Mouse (Mus musculus) cerebellum, adult (tissue): ENCODE measurements around the gene Hbb-bh1.
"Not testable (repeated sequence)": the region's sequence is repeated elsewhere in the genome, so short reads cannot be mapped to it uniquely, and the experiment has no call there.

Source experiments
- ATAC-seq: cut with Nextera tagmentation; 2 replicates; pipeline ENCODE4 v1.9.2; 2017; ENCODE audit warnings: mild to moderate bottlenecking, moderate library complexity, mixed read lengths; ENCODE audit not compliant: insufficient number of reproducible peaks, low FRiP score, low TSS enrichment

Hbb-bh1 gene

GRCm38 (mm10) chr7:103843034-103843433, at the start of gene Hbb-bh1:
Gene Hbb-bh1, minus strand, starts transcription at chr7:103843164.
- ATAC-seq, result no peak

DNA sequence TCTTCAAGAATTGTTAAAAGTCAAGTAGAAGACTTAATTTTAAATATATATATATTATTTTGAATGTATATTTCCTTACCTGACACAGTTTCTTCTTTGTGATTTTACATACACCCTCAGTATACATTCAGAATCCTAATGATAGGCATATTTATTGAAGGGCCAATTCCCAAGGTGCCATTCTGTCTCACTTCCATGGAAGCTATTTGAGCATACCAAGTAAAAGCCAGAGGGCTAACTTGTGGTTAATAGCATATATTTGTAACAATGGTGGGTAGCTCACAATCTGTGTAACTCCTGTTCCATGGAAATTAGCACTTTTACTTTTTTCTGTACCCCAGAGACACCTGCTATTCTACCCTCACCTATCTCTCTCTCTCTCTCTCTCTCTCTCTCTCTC, 43.2 kb upstream of the Hbb-bh1 start, which contains the start of gene Olfr66:
Gene Olfr66, minus strand, starts transcription at position 101 of the 400 bp plus-strand sequence.
- ATAC-seq, result no peak

GRCm38 (mm10) chr7:103877093-103877492, 34.1 kb upstream of the Hbb-bh1 start:
- ATAC-seq, result no peak

- no peak for ATAC-seq
Measured at GRCm38 (mm10) chr7:103874451-103874850, 31.5 kb upstream of the Hbb-bh1 start.

DNA sequence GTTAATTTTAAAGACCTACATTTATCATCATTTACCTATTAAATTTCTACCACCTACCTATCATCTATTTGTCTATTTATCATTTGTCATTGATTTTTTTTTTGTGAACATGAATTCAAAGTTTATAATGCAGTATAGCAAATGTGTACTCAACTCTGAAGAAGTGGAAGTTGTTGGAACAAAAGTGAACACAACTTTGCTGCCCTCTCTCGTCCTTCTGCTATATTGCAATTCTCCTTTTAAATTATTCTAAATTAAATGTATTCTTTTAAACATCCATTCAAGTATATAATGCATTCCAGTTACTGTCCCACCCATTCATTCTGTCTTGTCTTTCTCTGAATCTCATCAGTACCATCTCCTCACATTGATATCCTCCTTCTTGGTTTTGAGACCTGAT, 30.1 kb upstream of the Hbb-bh1 start:
- no peak for ATAC-seq

DNA sequence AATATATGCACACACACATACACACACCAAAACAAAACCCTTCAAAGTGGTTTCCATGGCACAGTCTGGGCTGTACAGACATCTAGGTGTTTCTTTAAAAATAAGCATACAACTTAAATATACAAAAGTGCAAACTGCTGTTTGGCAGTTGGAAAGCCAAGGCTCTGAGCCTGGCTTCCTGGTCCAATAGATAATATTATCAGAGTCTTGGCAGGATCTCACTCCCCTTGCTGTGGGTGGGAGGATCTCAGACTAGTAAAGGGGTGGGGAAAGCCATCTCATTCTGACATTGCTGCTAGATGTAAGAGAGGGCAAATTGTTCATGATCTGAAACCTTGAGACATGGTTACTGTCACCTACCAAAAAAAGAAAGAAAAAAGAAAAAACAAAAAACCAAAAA, 27.7 kb upstream of the Hbb-bh1 start:
- no peak for ATAC-seq

GRCm38 (mm10) chr7:103865716-103866115, 22.8 kb upstream of the Hbb-bh1 start:
- ATAC-seq, result no peak

GRCm38 (mm10) chr7:103861531-103861930, 18.6 kb upstream of the Hbb-bh1 start:
- ATAC-seq, result no peak

DNA sequence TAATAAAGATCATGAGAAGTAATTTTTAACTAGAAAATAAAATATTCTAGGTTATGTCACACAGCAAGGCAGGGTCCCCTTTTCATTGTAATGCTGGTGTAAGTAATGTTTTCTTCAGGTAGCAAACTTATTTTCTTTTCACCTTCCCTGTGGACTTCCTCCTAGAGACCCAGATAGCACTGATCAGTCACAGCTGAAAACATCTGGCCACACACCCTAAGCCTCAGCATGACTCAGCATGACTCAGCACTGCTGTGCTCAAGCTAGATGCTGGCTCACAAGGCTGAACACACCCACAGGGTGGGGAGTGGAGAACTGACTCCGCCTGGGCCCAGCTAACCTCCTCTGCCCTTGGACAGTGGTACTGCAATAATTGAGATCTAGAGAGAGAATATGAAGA, 17.9 kb upstream of the Hbb-bh1 start:
- ATAC-seq, result no peak

GRCm38 (mm10) chr7:103859076-103859475, 16.1 kb upstream of the Hbb-bh1 start:
- no peak for ATAC-seq

DNA sequence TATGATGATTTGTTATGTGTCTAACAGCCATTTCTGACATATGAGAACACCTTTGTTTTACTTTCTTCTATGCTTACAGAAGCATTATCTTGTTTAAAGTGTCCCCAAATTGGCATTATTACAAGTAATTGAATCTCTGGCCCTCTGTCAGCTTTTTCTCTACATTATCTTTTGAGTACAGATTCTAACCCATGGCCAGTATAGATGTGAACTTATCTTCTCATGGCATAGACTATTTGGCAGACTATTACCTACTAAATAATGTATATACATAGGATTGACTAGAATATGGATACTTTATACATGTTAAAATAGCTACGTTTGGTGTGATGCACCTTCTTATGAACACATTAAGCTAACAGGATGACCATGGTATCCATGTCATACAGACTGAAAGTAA, 11.7 kb upstream of the Hbb-bh1 start:
- no peak for ATAC-seq

DNA sequence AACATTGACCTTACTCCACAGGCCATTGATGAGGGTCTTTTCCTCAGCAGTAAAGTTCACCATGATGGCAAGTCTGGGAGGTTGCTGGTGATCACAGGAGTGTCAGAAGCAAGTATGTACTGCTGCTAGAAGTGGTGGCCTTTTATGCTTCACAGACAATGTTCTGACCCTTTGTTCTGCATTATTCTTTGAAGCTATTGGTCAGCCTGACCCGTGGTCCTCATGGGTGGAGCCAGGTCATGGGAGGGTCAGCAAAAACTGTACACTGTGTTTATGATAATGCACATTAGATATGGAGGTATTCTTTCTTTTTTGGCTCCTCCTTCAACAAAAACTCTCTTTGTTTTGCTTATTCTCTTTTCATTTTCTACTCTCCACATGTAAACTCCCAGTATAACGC, 10.1 kb upstream of the Hbb-bh1 start, which contains the start of gene Hbb-y:
Gene Hbb-y, minus strand, starts transcription at position 127 of the 400 bp plus-strand sequence.
- no peak for ATAC-seq

DNA sequence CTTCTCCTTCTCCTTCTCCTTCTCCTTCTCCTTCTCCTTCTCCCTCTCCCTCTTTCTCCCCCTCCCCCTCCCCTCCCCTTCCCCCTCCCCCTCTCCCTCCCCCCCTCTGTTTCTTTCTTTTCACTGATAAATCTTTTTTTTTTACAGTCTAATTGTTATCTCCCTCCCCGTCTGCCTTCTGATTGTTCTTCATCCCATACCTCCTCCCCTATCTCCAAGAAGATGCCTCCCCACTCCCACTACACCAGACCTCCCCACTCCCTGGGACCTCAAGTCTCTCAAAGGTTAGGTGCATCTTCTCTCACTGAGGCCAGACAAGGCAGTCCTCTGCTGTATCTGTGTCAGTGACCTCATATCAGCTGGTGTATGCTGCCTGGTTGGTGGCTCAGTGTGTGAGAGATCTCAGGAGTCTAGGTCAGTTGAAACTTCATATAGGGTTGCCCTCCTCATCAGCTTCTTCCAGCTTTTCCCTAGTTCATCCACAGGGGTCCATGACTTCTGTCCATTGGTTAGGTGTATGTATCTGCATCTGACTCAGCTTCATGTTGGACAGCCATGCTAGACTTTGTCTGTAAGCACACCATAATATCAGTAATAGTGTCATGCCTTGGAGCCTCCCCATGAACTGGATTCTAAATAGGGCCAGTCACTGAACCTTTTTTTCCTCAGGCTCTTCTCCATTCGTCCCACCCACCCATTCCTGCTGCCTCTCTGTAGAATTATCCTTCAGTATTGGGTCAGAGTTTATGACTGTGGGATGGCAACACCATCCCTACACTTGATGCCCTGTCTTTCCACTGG, 1.8 kb upstream of the Hbb-bh1 start:
- no peak for ATAC-seq

- no peak for ATAC-seq
Measured at GRCm38 (mm10) chr7:103840268-103840667, 2.7 kb downstream of the Hbb-bh1 start, which contains the start of gene Hbb-bh2. Gene Hbb-bh2, minus strand, starts transcription at chr7:103840520.

DNA sequence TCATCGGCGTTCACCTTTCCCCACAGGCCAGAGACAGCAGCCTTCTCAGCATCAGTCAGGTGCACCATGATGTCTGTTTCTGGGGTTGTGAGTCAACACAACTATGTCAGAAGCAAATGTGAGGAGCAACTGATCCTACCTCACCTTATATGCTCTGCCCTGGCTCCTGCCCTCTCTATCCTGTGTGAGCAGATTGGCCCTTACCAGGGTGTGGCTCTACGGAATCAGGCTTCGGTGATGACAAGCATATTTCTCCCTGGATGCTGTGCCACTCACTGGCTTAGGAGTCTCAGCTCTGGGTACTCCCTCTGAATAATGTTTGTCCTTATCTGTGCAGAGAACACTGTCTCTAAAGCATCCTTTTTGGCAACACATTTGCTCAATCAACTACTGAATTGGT, 15.2 kb downstream of the Hbb-bh1 start, which contains the start of gene Hbb-bs:
Gene Hbb-bs, minus strand, starts transcription at position 289 of the 400 bp plus-strand sequence.
- no peak for ATAC-seq

GRCm38 (mm10) chr7:103827139-103827538, 15.8 kb downstream of the Hbb-bh1 start:
- not testable (repeated sequence) for ATAC-seq

- ATAC-seq, result no peak
Measured at GRCm38 (mm10) chr7:103826255-103826887, 16.6 kb downstream of the Hbb-bh1 start.

DNA sequence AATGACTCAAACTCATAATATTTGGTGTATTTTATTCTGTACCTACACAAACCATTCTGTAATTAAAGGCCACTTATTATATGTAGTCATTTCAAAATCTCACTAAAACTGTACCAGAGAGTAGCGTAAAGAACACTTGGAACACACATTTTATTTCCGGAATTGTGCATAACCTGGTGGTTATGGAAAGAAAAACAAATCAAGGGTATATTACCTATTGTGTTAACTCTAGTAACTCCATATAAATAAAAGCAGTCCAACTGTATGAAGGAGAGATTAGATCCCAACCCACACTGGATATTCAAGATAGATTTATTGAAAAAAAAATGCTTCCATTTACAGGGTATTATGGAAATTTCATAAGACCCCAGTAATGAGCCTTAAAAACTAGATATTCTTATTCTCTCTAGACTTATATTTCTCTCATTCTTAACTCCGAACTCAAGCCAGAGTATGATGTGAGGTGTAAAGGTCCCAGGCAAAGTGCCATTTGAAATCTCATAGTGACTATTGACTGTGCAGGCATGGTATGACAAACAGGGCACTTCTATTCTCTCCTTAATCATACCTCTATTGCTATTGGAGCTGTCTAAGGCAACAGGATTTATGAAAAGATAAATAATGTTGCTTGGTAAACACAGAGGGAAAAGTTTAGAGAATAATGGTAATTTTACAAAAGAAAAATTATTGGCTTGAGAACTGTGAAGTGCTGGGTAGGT, 17.3 kb downstream of the Hbb-bh1 start:
- no peak for ATAC-seq

DNA sequence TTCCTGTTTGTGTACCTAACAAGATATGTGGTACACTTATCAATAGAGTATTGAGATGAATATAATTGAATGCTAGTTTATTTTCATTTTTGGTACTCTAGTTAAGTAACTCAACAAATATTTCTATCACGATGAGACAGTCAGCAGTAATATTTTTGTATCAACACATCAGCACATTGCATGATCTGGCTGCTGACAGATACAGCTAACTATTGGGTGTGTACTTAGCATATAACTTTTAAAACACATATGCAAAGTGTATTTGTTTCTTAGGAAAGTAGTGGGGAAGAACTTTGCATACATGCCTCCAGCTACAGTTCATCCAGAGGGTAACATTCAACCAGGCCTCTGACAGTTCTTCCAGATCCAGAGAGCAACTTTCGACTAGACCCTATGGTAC, 18.4 kb downstream of the Hbb-bh1 start:
- ATAC-seq, result no peak

DNA sequence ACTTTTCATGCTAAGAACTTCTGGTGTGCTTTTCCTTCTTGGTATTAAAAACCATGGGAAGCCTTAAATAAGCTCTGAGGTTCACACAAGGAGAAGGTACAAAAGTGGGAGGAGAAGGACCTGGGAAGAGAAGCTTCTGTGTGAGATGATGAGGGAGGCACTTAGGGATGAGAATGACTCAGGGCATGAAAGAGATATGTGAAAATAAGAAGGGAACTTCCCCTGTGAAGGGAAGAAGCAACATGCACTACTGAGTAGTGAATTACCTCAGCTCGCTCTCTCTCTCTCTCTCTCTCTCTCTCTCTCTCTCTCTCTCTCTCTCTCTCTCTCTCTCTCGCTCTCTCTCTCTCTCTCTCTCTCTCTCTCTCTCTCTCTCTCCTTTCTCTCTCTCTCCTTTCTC, 27.9 kb downstream of the Hbb-bh1 start:
- ATAC-seq, result not testable (repeated sequence)

GRCm38 (mm10) chr7:103813766-103814165, 29.2 kb downstream of the Hbb-bh1 start, which contains the start of gene Hbb-bt:
Gene Hbb-bt, minus strand, starts transcription at chr7:103813996.
- ATAC-seq, result no peak
